Mouse (Mus musculus): ENCODE results near the gene Zfp523.

Gene Zfp523

GRCm38 (mm10) chr17:28247613-28248012 lies 70.7 kb downstream of the Zfp523 start:
- DNase-seq = no peak

- DNase-seq = no peak
Observed at GRCm38 (mm10) chr17:28249062-28249461, 72.1 kb downstream of the Zfp523 start.

- no peak for DNase-seq
Observed at GRCm38 (mm10) chr17:28251579-28252280, 74.8 kb downstream of the Zfp523 start.

DNA sequence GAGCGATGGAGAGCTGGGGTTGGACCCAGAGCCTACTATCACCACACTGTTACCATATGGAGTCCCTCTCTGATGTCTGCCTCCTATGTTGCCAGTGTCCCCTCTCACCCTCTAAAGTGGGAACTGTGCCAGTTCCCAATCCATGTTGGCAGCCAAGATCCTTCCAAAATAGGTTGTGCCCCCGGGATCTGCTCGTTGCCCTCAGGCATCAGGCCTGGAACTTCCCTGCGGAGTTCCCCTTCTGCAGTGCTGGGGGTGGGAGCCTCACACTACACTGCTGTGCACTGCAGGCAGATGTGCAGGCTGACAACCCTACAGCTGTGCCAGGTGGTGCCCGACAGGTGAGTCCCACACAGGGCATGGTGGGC lies 75.3 kb downstream of the Zfp523 start:
- DNase-seq = no peak

DNA sequence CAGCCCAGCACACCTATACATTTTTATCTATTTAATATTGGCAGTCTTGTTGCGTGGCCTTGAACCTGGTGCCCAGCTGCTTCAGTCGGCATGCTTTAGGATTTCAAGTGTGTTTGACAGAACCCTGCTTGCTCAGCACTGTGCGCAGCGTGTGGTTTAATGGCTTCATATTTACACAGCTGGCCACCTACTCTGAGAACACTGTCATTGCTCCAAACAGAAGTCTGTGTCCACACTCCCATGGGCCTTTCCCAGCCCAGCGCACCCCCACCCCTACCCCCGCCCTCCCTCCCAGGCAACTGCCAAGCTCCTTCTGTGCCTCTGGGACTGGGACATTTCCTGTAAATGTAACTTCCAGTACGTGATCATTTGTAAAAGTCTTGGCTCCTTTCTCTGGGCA lies 76.3 kb downstream of the Zfp523 start:
- no peak for DNase-seq

GRCm38 (mm10) chr17:28254804-28255203 lies 77.9 kb downstream of the Zfp523 start:
- no peak for DNase-seq
